Mouse (Mus musculus): ENCODE data around the gene Cd209a. TPM values are rescaled to one million over a fixed set of nuclear protein-coding genes. Genes with fewer than 3 reads are reported as not detected.

Cd209a gene
- not detected for polyA plus RNA-seq (2017; shearing (Covaris generic))

GRCm38 (mm10) chr8:3748761-3749160 lies at the start of gene Cd209a:
Cd209a (minus strand) TSS chr8:3748984.

GRCm38 (mm10) chr8:3720551-3720950 lies 28.2 kb downstream of the Cd209a start, which contains the start of gene Clec4g:
Clec4g (minus strand) TSS chr8:3720651.

GRCm38 (mm10) chr8:3694121-3694520 lies 54.7 kb downstream of the Cd209a start, which contains the start of gene Fcer2a:
Fcer2a (minus strand) TSS chr8:3694175.

Other genes with a start within 250 kb of the Cd209a start
- gene Mcoln1, start 248.5 kb downstream of the Cd209a start, polyA plus RNA-seq (2017; shearing (Covaris generic)): 131 TPM
- 27.4 TPM for gene Pnpla6, start 233.6 kb downstream of the Cd209a start, polyA plus RNA-seq (2017; shearing (Covaris generic))
- gene C330021F23Rik, start 181.0 kb downstream of the Cd209a start, polyA plus RNA-seq (2017; shearing (Covaris generic)): not detected
- gene Camsap3, start 161.7 kb downstream of the Cd209a start, polyA plus RNA-seq (2017; shearing (Covaris generic)): not detected
- gene Xab2, start 127.7 kb downstream of the Cd209a start, polyA plus RNA-seq (2017; shearing (Covaris generic)): 121 TPM
- 67.6 TPM for gene Pet100, start 127.4 kb downstream of the Cd209a start, polyA plus RNA-seq (2017; shearing (Covaris generic))
- not detected for gene Pcp2, start 123.4 kb downstream of the Cd209a start, polyA plus RNA-seq (2017; shearing (Covaris generic))
- gene Stxbp2, start 118.0 kb downstream of the Cd209a start, polyA plus RNA-seq (2017; shearing (Covaris generic)): 200 TPM
- gene Retn, start 93.2 kb downstream of the Cd209a start, polyA plus RNA-seq (2017; shearing (Covaris generic)): not detected
- gene Mcemp1, start 83.2 kb downstream of the Cd209a start, polyA plus RNA-seq (2017; shearing (Covaris generic)): not detected
- not detected for gene Fcor, start 76.6 kb downstream of the Cd209a start, polyA plus RNA-seq (2017; shearing (Covaris generic))
- gene Trappc5, start 72.7 kb downstream of the Cd209a start, polyA plus RNA-seq (2017; shearing (Covaris generic)): 19.1 TPM
- gene Fcer2a, start 54.8 kb downstream of the Cd209a start, polyA plus RNA-seq (2017; shearing (Covaris generic)): not detected
- gene Clec4g, start 28.3 kb downstream of the Cd209a start, polyA plus RNA-seq (2017; shearing (Covaris generic)): not detected
- gene Cd209e, start 105.3 kb upstream of the Cd209a start, polyA plus RNA-seq (2017; shearing (Covaris generic)): not detected
- gene Cd209d, start 129.6 kb upstream of the Cd209a start, polyA plus RNA-seq (2017; shearing (Covaris generic)): not detected
- not detected for gene Cd209b, start 177.9 kb upstream of the Cd209a start, polyA plus RNA-seq (2017; shearing (Covaris generic))
- gene Cd209c, start 205.8 kb upstream of the Cd209a start, polyA plus RNA-seq (2017; shearing (Covaris generic)): 1.3 TPM